Mouse (Mus musculus): ENCODE data around the gene Gm5294. TPM values are rescaled to one million over a fixed set of nuclear protein-coding genes. Genes with fewer than 3 reads are reported as not detected.

Gene Gm5294
- total and polyA plus RNA-seq, 2 experiments from 2014 or later: not detected

GRCm38 (mm10) chr5:138820717-138821332, 945 bp downstream of the Gm5294 start:
- H3K9me3 ChIP-seq (ENCODE audit: low read length): no peaks in the 10 kb centered on the region
- H3K27ac ChIP-seq (ENCODE audit: low read depth, low read length): no peak overlapping the region
- peak; percentile 25 for DNase-seq
- H3K9ac ChIP-seq: no peak overlapping the region
- H3K27me3 ChIP-seq (ENCODE audit: insufficient read depth, low read length): peaks cover 34% of the 10 kb centered on the region
- H3K4me2 ChIP-seq (ENCODE audit: low read depth): peak overlapping the region; percentile 41
- TF ChIP-seq CTCF (IDR thresholded peaks at IDR 0.05; ENCODE audit: low read depth): no peak
- no peaks in the 10 kb centered on the region for H3K36me3 ChIP-seq (ENCODE audit: insufficient read depth)
- WGBS: 6% methylated on average over 39 of the region's 39 CpGs
- ATAC-seq: peak; percentile 16; the same call in 1 of the 2 replicates
- H3K4me1 ChIP-seq (ENCODE audit: insufficient read depth): no peaks in the 10 kb centered on the region
- peak overlapping the region; percentile 22; the same call in 1 of the 2 replicates for H3K4me3 ChIP-seq (ENCODE audit: low read depth, low read length)

- Histone ChIP-seq H3K4me1 (ENCODE audit: insufficient read depth) (no peaks in the 10 kb centered on the region), H3K4me2 (ENCODE audit: low read depth) (no peak overlapping the region), H3K27me3 (ENCODE audit: insufficient read depth, low read length) (peaks cover 18% of the 10 kb centered on the region), H3K9ac (no peak overlapping the region), H3K36me3 (ENCODE audit: insufficient read depth) (no peaks in the 10 kb centered on the region), H3K9me3 (ENCODE audit: low read length) (no peaks in the 10 kb centered on the region), H3K27ac (ENCODE audit: low read depth, low read length) (no peak overlapping the region), H3K4me3 (ENCODE audit: low read depth, low read length) (no peak overlapping the region)
- ATAC-seq (no peak), DNase-seq (no peak)
- TF ChIP-seq CTCF (IDR thresholded peaks at IDR 0.05; ENCODE audit: low read depth): no peak
- 70% methylated on average over 3 of the region's 3 CpGs for WGBS
These were observed 5.2 kb downstream of the Gm5294 start for GRCm38 (mm10) chr5:138825090-138825489.

- DNase-seq (no peak), ATAC-seq (no peak)
- Histone ChIP-seq H3K9ac (no peak overlapping the region), H3K9me3 (ENCODE audit: low read length) (no peaks in the 10 kb centered on the region), H3K27ac (ENCODE audit: low read depth, low read length) (no peak overlapping the region), H3K4me3 (ENCODE audit: low read depth, low read length) (no peak overlapping the region), H3K4me2 (ENCODE audit: low read depth) (no peak overlapping the region), H3K4me1 (ENCODE audit: insufficient read depth) (no peaks in the 10 kb centered on the region), H3K27me3 (ENCODE audit: insufficient read depth, low read length) (no peaks in the 10 kb centered on the region), H3K36me3 (ENCODE audit: insufficient read depth) (no peaks in the 10 kb centered on the region)
- WGBS: 33% methylated on average over 6 of the region's 6 CpGs
- TF ChIP-seq CTCF (IDR thresholded peaks at IDR 0.05; ENCODE audit: low read depth): no peak
These were observed 13.5 kb downstream of the Gm5294 start for GRCm38 (mm10) chr5:138833406-138833805.

- Histone ChIP-seq H3K27me3 (ENCODE audit: insufficient read depth, low read length) (no peaks in the 10 kb centered on the region), H3K27ac (ENCODE audit: low read depth, low read length) (no peak overlapping the region), H3K9me3 (ENCODE audit: low read length) (no peaks in the 10 kb centered on the region), H3K4me3 (ENCODE audit: low read depth, low read length) (no peak overlapping the region), H3K4me2 (ENCODE audit: low read depth) (no peak overlapping the region), H3K36me3 (ENCODE audit: insufficient read depth) (no peaks in the 10 kb centered on the region), H3K9ac (no peak overlapping the region), H3K4me1 (ENCODE audit: insufficient read depth) (no peaks in the 10 kb centered on the region)
- TF ChIP-seq CTCF (IDR thresholded peaks at IDR 0.05; ENCODE audit: low read depth): no peak
- WGBS: 79% methylated on average over 3 of the region's 3 CpGs
- ATAC-seq (no peak), DNase-seq (no peak)
These were observed 15.0 kb downstream of the Gm5294 start for GRCm38 (mm10) chr5:138834910-138835309.

GRCm38 (mm10) chr5:138840981-138841380, 21.1 kb downstream of the Gm5294 start:
- H3K27me3 ChIP-seq (ENCODE audit: insufficient read depth, low read length): no peaks in the 10 kb centered on the region
- H3K27ac ChIP-seq (ENCODE audit: low read depth, low read length): no peak overlapping the region
- ATAC-seq (no peak), DNase-seq (no peak)
- 89% methylated on average over 4 of the region's 4 CpGs for WGBS
- no peak overlapping the region for H3K4me3 ChIP-seq (ENCODE audit: low read depth, low read length)
- H3K4me1 ChIP-seq (ENCODE audit: insufficient read depth): no peaks in the 10 kb centered on the region
- TF ChIP-seq CTCF (IDR thresholded peaks at IDR 0.05; ENCODE audit: low read depth): no peak
- H3K36me3 ChIP-seq (ENCODE audit: insufficient read depth): no peaks in the 10 kb centered on the region
- no peak overlapping the region for H3K9ac ChIP-seq
- no peak overlapping the region for H3K4me2 ChIP-seq (ENCODE audit: low read depth)
- no peaks in the 10 kb centered on the region for H3K9me3 ChIP-seq (ENCODE audit: low read length)

- Histone ChIP-seq H3K4me2 (ENCODE audit: low read depth) (no peak overlapping the region), H3K27me3 (ENCODE audit: insufficient read depth, low read length) (no peaks in the 10 kb centered on the region), H3K27ac (ENCODE audit: low read depth, low read length) (no peak overlapping the region), H3K9me3 (ENCODE audit: low read length) (no peaks in the 10 kb centered on the region), H3K36me3 (ENCODE audit: insufficient read depth) (no peaks in the 10 kb centered on the region), H3K4me3 (ENCODE audit: low read depth, low read length) (no peak overlapping the region), H3K4me1 (ENCODE audit: insufficient read depth) (no peaks in the 10 kb centered on the region), H3K9ac (no peak overlapping the region)
- DNase-seq (no peak), ATAC-seq (no peak)
- WGBS: 75% methylated on average over 9 of the region's 9 CpGs
- TF ChIP-seq CTCF (IDR thresholded peaks at IDR 0.05; ENCODE audit: low read depth): no peak
These were observed 23.4 kb downstream of the Gm5294 start for GRCm38 (mm10) chr5:138843168-138843824.

GRCm38 (mm10) chr5:138846506-138846905, 26.6 kb downstream of the Gm5294 start:
- no peak overlapping the region for H3K27ac ChIP-seq (ENCODE audit: low read depth, low read length)
- no peak overlapping the region for H3K4me3 ChIP-seq (ENCODE audit: low read depth, low read length)
- H3K4me2 ChIP-seq (ENCODE audit: low read depth): no peak overlapping the region
- H3K4me1 ChIP-seq (ENCODE audit: insufficient read depth): no peaks in the 10 kb centered on the region
- no peak overlapping the region for H3K9ac ChIP-seq
- no peak for DNase-seq
- no peak for TF ChIP-seq CTCF (IDR thresholded peaks at IDR 0.05; ENCODE audit: low read depth)
- H3K36me3 ChIP-seq (ENCODE audit: insufficient read depth): no peaks in the 10 kb centered on the region
- ATAC-seq: no peak
- WGBS: 81% methylated on average over 4 of the region's 4 CpGs
- H3K27me3 ChIP-seq (ENCODE audit: insufficient read depth, low read length): no peaks in the 10 kb centered on the region
- no peaks in the 10 kb centered on the region for H3K9me3 ChIP-seq (ENCODE audit: low read length)

Measured in forebrain, postnatal 0 days (tissue).